In genomic region chr15:92584357-92585138, GRCm38 (mm10) we compare ENCODE assay signal across 21 mouse cellular contexts.
A peak's percentile ranks its signal among the peaks of the same experiment; 100 is the strongest.
DNase-seq lines count a peak whose midpoint lies in the region; ATAC-seq and TF ChIP-seq lines count a peak whose summit lies in the region.
"Had no signal": no experiment of that assay in that cellular context is flagged by ENCODE, and none has a peak within 500 bp of the region (broad histone marks: within the 10 kb centered on the region; RNA-seq: fewer than 3 reads in every experiment).

No protein-coding gene starts in this region.

- no peak for TF ChIP-seq CTCF in lung, postnatal 0 days (IDR thresholded peaks at IDR 0.05)
- TF ChIP-seq CTCF in lung, adult 2 months (IDR thresholded peaks at IDR 0.05; ENCODE audit: insufficient read depth, low read length) = no peak

- no peak overlapping the region for H3K4me2 ChIP-seq in lung, embryonic 15.5 days
- H3K4me2 ChIP-seq in lung, postnatal 0 days (replicated peaks; ENCODE audit: low read depth, low read length) = no peak overlapping the region
- H3K4me2 ChIP-seq: embryonic facial prominence, embryonic 13.5 days; embryonic facial prominence, embryonic 15.5 days; forebrain, embryonic 12.5 days had no signal

- no peak overlapping the region for H3K9ac ChIP-seq in lung, embryonic 15.5 days
- no peak overlapping the region for H3K9ac ChIP-seq in lung, postnatal 0 days (replicated peaks; ENCODE audit: low read depth)
- H3K9ac ChIP-seq: embryonic facial prominence, embryonic 13.5 days; embryonic facial prominence, embryonic 15.5 days; forebrain, embryonic 12.5 days had no signal

- 48% methylated on average over 14 of the region's 14 CpGs for WGBS in lung, embryonic 15.5 days
- 52% methylated on average over 14 of the region's 14 CpGs for WGBS in lung, postnatal 0 days
- WGBS in lung, adult 2 months = 63% methylated on average over 14 of the region's 14 CpGs

- TF ChIP-seq POLR2A in lung, adult 2 months (IDR thresholded peaks at IDR 0.05; ENCODE audit: borderline replicate concordance, extremely low read depth, low read depth, low read length) = no peak

- H3K4me1 ChIP-seq in lung, embryonic 15.5 days = peaks cover 8% of the 10 kb centered on the region
- no peaks in the 10 kb centered on the region for H3K4me1 ChIP-seq in lung, postnatal 0 days (ENCODE audit: insufficient read depth, low read depth, low read length)
- no peaks in the 10 kb centered on the region for H3K4me1 ChIP-seq in lung, adult 2 months (ENCODE audit: control insufficient read depth, insufficient read depth, low read length)

- no peak overlapping the region for H3K4me3 ChIP-seq in lung, embryonic 15.5 days
- H3K4me3 ChIP-seq in lung, postnatal 0 days (ENCODE audit: low read depth, low read length) = no peak overlapping the region
- H3K4me3 ChIP-seq in lung, adult 2 months (replicated peaks; ENCODE audit: extremely low read depth, low read depth, low read length) = no peak overlapping the region
- H3K4me3 ChIP-seq: embryonic facial prominence, embryonic 13.5 days; embryonic facial prominence, embryonic 15.5 days; erythroblast, embryonic 14.5 days; forebrain, embryonic 10.5 days; forebrain, embryonic 12.5 days had no signal

- ATAC-seq in lung, embryonic 15.5 days (ENCODE audit: borderline replicate concordance, extremely low read depth, low FRiP score, low TSS enrichment) = peak; percentile 91
- ATAC-seq in lung, postnatal 0 days = peak; percentile 89
- ATAC-seq: forebrain, embryonic 14.5 days; forebrain, embryonic 16.5 days had no signal

- TF ChIP-seq EP300 in lung, postnatal 0 days (IDR thresholded peaks at IDR 0.05) = peak; percentile 70

- H3K27me3 ChIP-seq in lung, embryonic 15.5 days = no peaks in the 10 kb centered on the region
- no peaks in the 10 kb centered on the region for H3K27me3 ChIP-seq in lung, postnatal 0 days (replicated peaks; ENCODE audit: insufficient read depth, low read length)
- H3K27me3 ChIP-seq: embryonic facial prominence, embryonic 13.5 days; embryonic facial prominence, embryonic 15.5 days had no signal

- no peaks in the 10 kb centered on the region for H3K36me3 ChIP-seq in lung, embryonic 15.5 days
- H3K36me3 ChIP-seq in lung, postnatal 0 days (ENCODE audit: insufficient read depth, low read length) = no peaks in the 10 kb centered on the region
- H3K36me3 ChIP-seq: embryonic facial prominence, embryonic 13.5 days; embryonic facial prominence, embryonic 15.5 days; forebrain, embryonic 10.5 days; forebrain, embryonic 12.5 days had no signal

- H3K27ac ChIP-seq in lung, embryonic 15.5 days = peak overlapping the region; percentile 70
- H3K27ac ChIP-seq in lung, postnatal 0 days (ENCODE audit: low read length) = no peak overlapping the region
- H3K27ac ChIP-seq: embryonic facial prominence, embryonic 13.5 days; embryonic facial prominence, embryonic 15.5 days; forebrain, embryonic 10.5 days; forebrain, embryonic 12.5 days had no signal

- no peaks in the 10 kb centered on the region for H3K9me3 ChIP-seq in lung, embryonic 15.5 days
- H3K9me3 ChIP-seq in lung, postnatal 0 days (ENCODE audit: low read length) = no peaks in the 10 kb centered on the region
- H3K9me3 ChIP-seq: embryonic facial prominence, embryonic 13.5 days; embryonic facial prominence, embryonic 15.5 days; forebrain, embryonic 10.5 days; forebrain, embryonic 12.5 days had no signal

- no peak for DNase-seq in lung, postnatal 36 days
- DNase-seq in lung, postnatal 0 days (ENCODE audit: low spot score) = peak; percentile 83
- DNase-seq in lung, adult 2 months = no peak
- DNase-seq: adrenal gland, adult 2 months; adrenal gland, postnatal 10 days; adrenal gland, postnatal 25 days; cerebellum, adult 11 months; cerebellum, adult 18-20 months; cerebellum, adult 8-10 months; cerebellum, adult 9-11 months; cerebellum, postnatal 14 days; cerebellum, postnatal 36 days; embryo, embryonic 11 days had no signal
